Mouse (Mus musculus): ENCODE results near the gene Lrch1.

DNA sequence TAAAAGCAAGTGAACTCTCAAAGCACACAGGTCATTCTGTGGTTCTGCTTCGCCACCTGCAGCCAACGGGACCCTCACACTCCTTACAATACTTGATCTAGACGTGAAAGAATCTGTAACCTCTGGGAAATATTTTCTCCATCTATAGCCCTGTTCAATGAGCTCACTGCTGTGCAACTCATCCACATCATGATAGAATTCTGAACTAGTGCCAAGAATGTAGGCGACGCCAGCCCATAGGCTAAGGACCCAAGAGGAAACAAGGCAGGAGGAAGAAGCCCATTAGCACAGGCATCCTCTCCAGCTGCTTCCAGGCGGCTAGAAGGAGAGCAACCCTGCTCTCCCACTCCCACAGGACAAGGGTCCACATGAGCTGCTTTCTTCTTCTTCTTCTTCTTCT, 98.7 kb downstream of the Lrch1 start:
- TF ChIP-seq CTCF (IDR thresholded peaks at IDR 0.05) (no peak), EP300 (IDR thresholded peaks at IDR 0.05) (no peak)

All from lung, postnatal 0 days (tissue).